Mouse (Mus musculus) kidney, adult 2 months (tissue): ENCODE results near the gene Ahcyl1. TPM values are rescaled to one million over a fixed set of nuclear protein-coding genes. Genes with fewer than 3 reads are reported as not detected.

Experiments used
- DNase-seq: peaks from one replicate; pipeline ENCODE4 v3.0.0; 2021
- H3K27ac ChIP-seq: fragments of 200-500 bp; 2 replicates; pipeline ENCODE4 v1.5.1; 2012; ENCODE audit warnings: low read depth, low read length, control low read depth, inconsistent platforms; ENCODE audit not compliant: insufficient read depth
- H3K27me3 ChIP-seq: fragments of 200-500 bp; replicated peaks from 2 replicates; pipeline ENCODE4 v1.6.1; 2012; ENCODE audit warnings: mild to moderate bottlenecking, moderate library complexity, low read length, inconsistent platforms; ENCODE audit not compliant: control insufficient read depth, insufficient read depth
- H3K36me3 ChIP-seq: fragments of 200-500 bp; 2 replicates; pipeline ENCODE4 v1.6.1; 2012; ENCODE audit warnings: mild to moderate bottlenecking, moderate library complexity, low read length, inconsistent platforms; ENCODE audit not compliant: control insufficient read depth, insufficient read depth
- H3K4me1 ChIP-seq: fragments of 200-500 bp; 2 replicates; pipeline ENCODE4 v1.6.1; 2011; ENCODE audit warnings: low read length; ENCODE audit not compliant: control insufficient read depth, insufficient read depth
- H3K4me3 ChIP-seq: fragments of 200-500 bp; 2 replicates; pipeline ENCODE4 v1.5.1; 2011; ENCODE audit warnings: mild to moderate bottlenecking, low read depth, low read length, control low read depth; ENCODE audit not compliant: insufficient read depth
- CTCF ChIP-seq: fragments of 200-500 bp; conservative IDR thresholded peaks from 2 replicates; pipeline ENCODE4 v1.5.1; 2011; ENCODE audit warnings: low read depth, mild to moderate bottlenecking, control low read depth, low read length, moderate library complexity, mixed read lengths; ENCODE audit not compliant: insufficient read depth, insufficient read length
- POLR2A ChIP-seq: fragments of 200-500 bp; IDR thresholded peaks from one replicate; pipeline ENCODE4 v1.6.1; 2011; ENCODE audit warnings: low read depth, low read length, control low read depth
- WGBS: fragments of 180-500 bp; shearing (Covaris S2); methylation state at CpG from one replicate; pipeline ENCODE4 v1.1.7; 2018; 5-methylcytosine and 5-hydroxymethylcytosine counted together
- polyA plus RNA-seq: library from polyadenylated mRNA; depleted of rRNA; stranded (reverse); fragments of >200 nt; gene quantifications from 2 replicates; pipeline ENCODE4 v1.2.3, GENCODE M21; 2012

Ahcyl1 gene
- polyA plus RNA-seq, 1 experiment = 101 TPM

DNA sequence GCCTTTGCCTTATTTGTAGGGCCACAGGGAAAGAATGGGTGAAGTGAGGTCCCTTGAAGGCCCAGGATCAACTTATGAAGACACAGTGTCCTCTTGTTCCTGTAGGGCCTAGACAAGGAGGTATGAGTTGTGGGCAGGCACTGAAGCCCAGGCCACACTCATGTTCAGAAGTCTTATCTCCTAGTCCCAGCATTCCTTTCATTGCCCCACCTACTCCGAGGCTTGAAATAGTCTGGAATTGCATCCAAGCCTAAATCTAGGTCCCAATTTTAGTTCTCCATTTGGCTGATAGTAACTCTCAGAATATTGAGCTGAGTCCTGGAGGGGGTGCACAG is 8.0 kb upstream of the Ahcyl1 start:
- Histone ChIP-seq H3K4me3 (no peak overlapping the region), H3K4me1 (no peaks in the 10 kb centered on the region), H3K27me3 (no peaks in the 10 kb centered on the region), H3K36me3 (no peaks in the 10 kb centered on the region), H3K27ac (no peak overlapping the region)
- WGBS = 69% methylated on average over 1 of the region's 1 CpGs
- TF ChIP-seq POLR2A (no peak), CTCF (no peak)
- DNase-seq = no peak

DNA sequence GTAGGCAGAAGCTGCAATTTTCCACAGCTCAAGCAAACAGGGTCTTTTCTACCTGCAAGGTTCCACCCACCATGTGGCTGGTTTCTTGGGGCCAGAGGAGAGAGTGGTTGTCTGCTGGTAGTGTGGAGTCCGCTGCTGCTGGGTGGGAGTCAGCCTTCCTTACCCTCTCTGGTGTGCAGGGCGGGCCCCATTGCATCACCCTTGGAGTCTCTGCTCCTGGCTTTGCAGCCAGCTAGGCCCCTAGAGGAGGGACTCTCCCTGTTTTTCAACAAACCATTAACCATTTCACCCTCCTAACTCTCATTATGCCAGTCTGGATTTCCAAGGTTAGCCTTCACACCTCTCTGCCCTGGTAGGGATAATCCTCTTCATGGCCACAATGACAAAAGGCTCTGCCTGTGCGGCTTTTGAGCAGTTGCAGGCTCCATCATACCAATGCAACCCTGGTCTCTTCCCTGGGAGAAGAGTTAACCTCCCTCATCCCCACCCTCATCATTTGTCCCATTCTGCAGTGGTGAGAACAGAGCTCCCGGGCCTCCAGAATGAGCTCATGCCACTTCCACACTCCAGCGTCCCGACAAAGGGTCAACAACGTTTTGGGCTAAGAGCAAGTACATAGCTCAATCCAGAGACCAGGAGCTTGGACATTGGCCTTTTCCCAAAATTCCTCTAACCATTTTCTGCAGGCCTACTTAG is 7.5 kb upstream of the Ahcyl1 start:
- Histone ChIP-seq H3K4me1 (no peaks in the 10 kb centered on the region), H3K27ac (no peak overlapping the region), H3K36me3 (no peaks in the 10 kb centered on the region), H3K4me3 (no peak overlapping the region), H3K27me3 (no peaks in the 10 kb centered on the region)
- 88% methylated on average over 7 of the region's 7 CpGs for WGBS
- TF ChIP-seq POLR2A = no peak
- no peak for TF ChIP-seq CTCF
- DNase-seq = no peak

DNA sequence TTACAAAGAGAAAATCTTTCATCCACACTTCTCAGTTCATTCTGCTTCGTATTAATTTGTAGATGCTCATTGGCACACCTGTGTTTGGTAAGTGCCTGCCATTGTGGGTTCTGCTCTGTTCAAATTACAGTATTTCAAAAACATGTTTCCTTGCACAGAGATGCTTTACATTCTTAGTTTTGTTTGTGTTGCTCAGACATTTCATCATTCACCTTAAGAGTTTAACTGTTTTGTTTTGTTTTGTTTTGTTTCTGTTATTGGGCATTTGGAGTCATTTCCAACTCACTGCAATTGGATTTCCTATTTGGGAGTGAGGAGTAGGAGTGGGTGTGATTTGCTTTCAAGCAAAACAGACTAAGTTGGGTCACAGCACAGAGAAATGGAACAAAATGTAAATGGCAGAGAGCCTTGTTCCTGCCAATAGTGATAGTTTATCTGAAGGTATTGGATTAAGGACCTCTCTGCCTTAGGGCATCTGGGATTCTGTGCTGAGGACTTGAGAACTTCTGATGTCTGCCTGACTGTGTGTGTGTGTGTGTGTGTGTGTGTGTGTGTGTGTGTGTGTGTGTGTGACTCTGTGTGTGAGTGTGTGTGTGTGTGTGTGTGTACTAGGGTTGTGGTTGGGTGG is 5.5 kb upstream of the Ahcyl1 start:
- Histone ChIP-seq H3K27me3 (no peaks in the 10 kb centered on the region), H3K4me3 (no peak overlapping the region), H3K36me3 (no peaks in the 10 kb centered on the region), H3K4me1 (no peaks in the 10 kb centered on the region), H3K27ac (no peak overlapping the region)
- TF ChIP-seq CTCF (no peak), POLR2A (no peak)
- WGBS = 93% methylated on average over 1 of the region's 1 CpGs
- DNase-seq = no peak

DNA sequence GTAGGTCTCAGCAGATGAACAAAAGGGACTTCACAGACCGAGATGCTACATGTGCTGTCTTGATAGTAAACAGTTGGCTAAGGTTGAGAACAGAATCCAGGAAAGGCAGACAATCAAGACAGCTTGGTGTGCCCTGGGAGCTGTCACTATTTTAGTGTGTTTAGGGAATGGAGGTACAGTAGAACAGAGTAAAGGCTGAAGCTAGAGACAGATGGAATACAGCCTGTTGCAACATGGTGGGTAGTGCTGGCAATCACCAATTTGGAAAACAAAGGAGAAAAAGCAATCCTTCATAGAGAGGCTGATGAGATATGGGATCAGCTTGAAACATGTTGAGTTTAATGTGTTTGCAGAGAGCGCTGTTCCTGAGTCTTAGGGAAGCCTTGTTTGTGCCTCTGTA is 4.3 kb upstream of the Ahcyl1 start:
- Histone ChIP-seq H3K27me3 (no peaks in the 10 kb centered on the region), H3K36me3 (no peaks in the 10 kb centered on the region), H3K27ac (no peak overlapping the region), H3K4me3 (no peak overlapping the region), H3K4me1 (no peaks in the 10 kb centered on the region)
- no peak for DNase-seq
- 94% methylated on average over 2 of the region's 2 CpGs for WGBS
- TF ChIP-seq CTCF (no peak), POLR2A (no peak)

DNA sequence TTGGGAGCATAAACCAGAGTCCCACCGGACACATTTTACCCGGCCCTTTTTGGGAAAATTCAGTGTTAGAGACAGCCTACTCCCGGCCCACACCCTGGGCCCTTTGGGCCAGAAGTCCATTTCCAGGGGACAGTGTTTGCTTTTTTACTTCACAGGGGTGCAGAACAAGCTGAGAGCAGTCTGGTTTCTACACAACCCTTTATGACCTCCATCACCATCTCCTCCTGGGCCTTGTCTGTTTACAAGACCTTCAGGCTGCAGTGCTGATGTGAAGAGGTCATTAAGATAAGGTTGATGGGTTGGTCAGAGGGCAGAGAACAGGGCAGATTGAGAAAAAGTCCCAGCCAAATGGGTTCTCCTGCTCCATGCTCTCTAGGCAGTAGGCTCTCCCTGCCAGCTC is 550 bp upstream of the Ahcyl1 start:
- no peak overlapping the region for H3K27ac ChIP-seq
- peak; percentile 32 for DNase-seq
- 39% methylated on average over 3 of the region's 3 CpGs for WGBS

DNA sequence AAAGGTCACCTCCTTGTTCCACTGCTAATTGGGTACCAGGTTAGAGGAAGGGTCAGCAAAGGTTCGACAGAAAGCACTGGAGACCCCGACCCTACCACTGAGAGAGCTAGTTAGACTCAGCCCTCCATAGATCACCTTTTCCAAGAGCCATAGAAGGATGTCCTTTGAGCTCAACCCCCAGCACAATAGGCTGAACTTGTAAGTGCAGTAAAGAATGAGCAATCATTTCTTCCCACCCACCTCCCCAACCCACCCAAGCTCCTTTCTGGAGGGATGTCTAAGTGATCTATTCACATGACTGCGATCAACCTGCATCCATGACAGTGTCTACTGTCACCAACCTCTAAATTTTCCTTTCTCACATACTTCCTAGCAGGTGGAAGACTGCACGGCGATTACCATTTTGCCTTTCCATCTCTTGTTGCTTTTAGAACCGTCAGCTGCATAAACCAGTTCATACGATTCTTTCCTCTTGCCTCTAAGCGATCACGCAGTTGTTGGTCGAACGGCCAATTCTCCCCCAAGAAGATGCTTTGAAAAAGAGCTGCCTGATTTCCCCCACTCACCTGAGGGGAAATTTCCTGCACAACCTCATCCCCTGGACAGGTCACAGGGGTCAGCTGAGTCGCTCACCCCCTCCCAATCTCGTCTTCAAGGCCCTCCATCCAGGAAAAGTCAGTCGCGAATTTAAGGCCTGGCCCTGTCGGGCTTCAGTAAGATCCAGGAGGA is 977 bp downstream of the Ahcyl1 start:
- WGBS = 5% methylated on average over 16 of the region's 16 CpGs

More for the DNA sequence above, 550 bp upstream of the Ahcyl1 start:
- Histone ChIP-seq H3K4me3 (no peak overlapping the region), H3K27me3 (no peaks in the 10 kb centered on the region), H3K4me1 (peaks cover 8% of the 10 kb centered on the region; the same call in 1 of the 2 replicates), H3K36me3 (no peaks in the 10 kb centered on the region)
- no peak for TF ChIP-seq CTCF
- no peak for TF ChIP-seq POLR2A

DNA sequence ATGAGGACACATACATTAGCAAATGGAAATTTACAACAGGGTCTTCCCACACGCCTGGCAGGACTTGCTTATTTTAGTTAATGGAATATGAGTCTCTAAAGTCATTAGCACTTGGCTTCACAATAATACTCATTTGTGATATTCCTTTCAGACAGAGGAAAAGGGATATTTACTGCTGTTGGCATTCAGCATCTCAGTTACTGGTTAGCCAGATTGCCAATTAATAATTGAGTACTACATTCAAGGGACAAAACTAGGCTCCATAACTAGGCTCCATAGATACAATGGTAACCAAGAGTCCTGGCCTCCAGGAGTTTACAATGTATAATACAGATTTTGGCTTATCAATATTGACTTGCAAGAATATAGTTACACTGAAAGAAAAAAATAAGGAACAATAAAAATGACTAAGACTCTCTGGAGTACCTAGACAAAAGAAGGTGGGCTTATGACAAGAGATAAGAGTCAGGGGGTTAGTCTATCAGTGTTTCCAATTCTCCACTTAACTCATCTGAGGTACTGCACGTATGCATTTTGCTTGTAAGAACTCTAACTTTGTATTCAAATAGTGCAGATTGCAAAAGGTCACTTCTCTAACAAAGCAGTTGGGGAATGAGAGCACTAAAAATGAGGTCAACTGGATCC is 2.0 kb downstream of the Ahcyl1 start:
- 34% methylated on average over 2 of the region's 2 CpGs for WGBS
- H3K27ac ChIP-seq = no peak overlapping the region
- H3K4me1 ChIP-seq = peaks cover 24% of the 10 kb centered on the region
- no peaks in the 10 kb centered on the region for H3K27me3 ChIP-seq
- TF ChIP-seq CTCF = no peak
- TF ChIP-seq POLR2A = no peak
- no peak overlapping the region for H3K4me3 ChIP-seq
- H3K36me3 ChIP-seq = no peaks in the 10 kb centered on the region
- DNase-seq = peak; percentile 62

More for the DNA sequence above, 977 bp downstream of the Ahcyl1 start:
- Histone ChIP-seq H3K4me3 (peak overlapping the region; percentile 82), H3K36me3 (no peaks in the 10 kb centered on the region), H3K4me1 (peaks cover 17% of the 10 kb centered on the region), H3K27me3 (no peaks in the 10 kb centered on the region), H3K27ac (peak overlapping the region; percentile 75)
- no peak for TF ChIP-seq CTCF
- DNase-seq = no peak
